Mouse (Mus musculus) frontal cortex, adult 2 months (tissue): ENCODE measurements around the gene Nrxn1. TPM values are rescaled to one million over a fixed set of nuclear protein-coding genes. Genes with fewer than 3 reads are reported as not detected.

Experiments used
- DNase-seq, 2 experiments: peaks; one replicate each; pipeline ENCODE4 v3.0.0; 2022; ENCODE audit warnings: low spot score in 1 of 2; ENCODE audit errors: extremely low spot score in 1 of 2
- polyA plus RNA-seq: library from polyadenylated mRNA; depleted of rRNA; stranded (reverse); fragments of >200 nt; gene quantifications from 2 replicates; pipeline ENCODE4 v1.2.3, GENCODE M21; 2012

Nrxn1 gene
- polyA plus RNA-seq, 1 experiment, result 196 TPM

GRCm38 (mm10) chr17:90594798-90595533 lies 497.9 kb downstream of the Nrxn1 start:
- DNase-seq, result peak in 1 of 2 experiments; percentile 36

GRCm38 (mm10) chr17:90586891-90587290 lies 506.0 kb downstream of the Nrxn1 start:
- no peak for DNase-seq

GRCm38 (mm10) chr17:90584666-90585195 lies 508.1 kb downstream of the Nrxn1 start:
- peak; percentile 54 to 96 for DNase-seq

- peak in 1 of 2 experiments; percentile 42 for DNase-seq
Observed at GRCm38 (mm10) chr17:90583826-90584534, 508.9 kb downstream of the Nrxn1 start.

- DNase-seq, result no peak
Observed at GRCm38 (mm10) chr17:90583196-90583595, 509.7 kb downstream of the Nrxn1 start.

- no peak for DNase-seq
Observed at GRCm38 (mm10) chr17:90569877-90570276, 523.0 kb downstream of the Nrxn1 start.

- no peak for DNase-seq
Observed at GRCm38 (mm10) chr17:90565186-90565585, 527.7 kb downstream of the Nrxn1 start.

GRCm38 (mm10) chr17:90556376-90556775 lies 536.5 kb downstream of the Nrxn1 start:
- no peak for DNase-seq

GRCm38 (mm10) chr17:90550415-90550814 lies 542.5 kb downstream of the Nrxn1 start:
- no peak for DNase-seq

GRCm38 (mm10) chr17:90546806-90547205 lies 546.1 kb downstream of the Nrxn1 start:
- DNase-seq, result no peak

GRCm38 (mm10) chr17:90544639-90545259 lies 548.1 kb downstream of the Nrxn1 start:
- no peak for DNase-seq

- no peak for DNase-seq
Observed at GRCm38 (mm10) chr17:90543986-90544638, 548.8 kb downstream of the Nrxn1 start.

- DNase-seq, result peak in 1 of 2 experiments; percentile 22
Observed at GRCm38 (mm10) chr17:90531443-90531842, 561.4 kb downstream of the Nrxn1 start.

GRCm38 (mm10) chr17:90506026-90506425 lies 586.8 kb downstream of the Nrxn1 start:
- peak in 1 of 2 experiments; percentile 34 for DNase-seq

GRCm38 (mm10) chr17:90503999-90504398 lies 588.9 kb downstream of the Nrxn1 start:
- peak in 1 of 2 experiments; percentile 23 for DNase-seq

GRCm38 (mm10) chr17:90501023-90501675 lies 591.7 kb downstream of the Nrxn1 start:
- peak; percentile 56 to 94 for DNase-seq

GRCm38 (mm10) chr17:90479531-90480250 lies 613.2 kb downstream of the Nrxn1 start:
- no peak for DNase-seq

- DNase-seq, result no peak
Observed at GRCm38 (mm10) chr17:90456748-90457147, 636.1 kb downstream of the Nrxn1 start.

GRCm38 (mm10) chr17:90455904-90456303 lies 637.0 kb downstream of the Nrxn1 start:
- DNase-seq, result peak; percentile 58 to 80
